Mouse (Mus musculus) bone marrow, adult 2 months (tissue): Measurements from ENCODE around the gene Krt35.

Source experiments
- CTCF ChIP-seq: fragments of 200-500 bp; IDR thresholded peaks from 2 replicates; pipeline ENCODE4 v1.5.1; 2011; ENCODE audit warnings: low read length, control low read depth; ENCODE audit not compliant: control insufficient read depth, insufficient read depth
- POLR2A ChIP-seq: fragments of 200-500 bp; IDR thresholded peaks from 2 replicates; pipeline ENCODE4 v1.6.1; 2011; ENCODE audit warnings: low read depth, mild to moderate bottlenecking, control low read depth, low read length, borderline replicate concordance; ENCODE audit not compliant: control insufficient read depth

DNA sequence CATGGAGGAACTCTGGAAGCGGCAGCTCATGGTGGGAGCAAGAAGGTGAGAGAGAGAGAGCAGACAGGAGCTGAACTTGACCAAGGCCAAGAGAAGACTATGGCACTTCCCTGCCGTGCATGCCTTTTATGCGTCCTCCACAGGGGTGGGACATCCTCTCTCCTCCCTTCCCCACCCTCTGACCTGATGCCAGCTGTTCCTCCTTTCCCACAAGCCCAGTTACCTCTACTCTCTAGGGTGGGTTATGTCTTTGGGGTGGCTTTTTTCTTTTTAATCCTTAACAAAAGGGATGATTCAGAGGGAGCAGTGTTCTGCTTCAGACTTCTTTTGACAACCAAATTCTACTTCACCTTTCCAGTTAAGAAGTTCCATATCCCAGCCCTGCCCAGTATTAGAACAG, 25.4 kb upstream of the Krt35 start, which contains the start of gene Krt13:
- TF ChIP-seq CTCF = no peak
- no peak for TF ChIP-seq POLR2A
